Comparison of ENCODE assay signal across 26 mouse cellular contexts in genomic region chr5:119401915-119402314, GRCm38 (mm10).
DNase-seq lines count a peak whose midpoint lies in the region; ATAC-seq and TF ChIP-seq lines count a peak whose summit lies in the region.
"Had no signal": no experiment of that assay in that cellular context is flagged by ENCODE, and none has a peak within 500 bp of the region (broad histone marks: within the 10 kb centered on the region; RNA-seq: fewer than 3 reads in every experiment).

No protein-coding gene starts in this region.

- no peak for ATAC-seq in forebrain, postnatal 0 days
- ATAC-seq: CD4-positive, CD25-positive, alpha-beta regulatory T cell, adult 4 months; inflammation-experienced regulatory T-cells, adult 6 months; midbrain, embryonic 15.5 days had no signal

- 58% methylated on average over 8 of the region's 8 CpGs for WGBS in forebrain, postnatal 0 days
- 83% methylated on average over 8 of the region's 8 CpGs for WGBS in forebrain, embryonic 10.5 days

- no peak overlapping the region for H3K9ac ChIP-seq in forebrain, postnatal 0 days
- H3K9ac ChIP-seq: embryonic facial prominence, embryonic 12.5 days; forebrain, embryonic 12.5 days; heart, embryonic 15.5 days; hindbrain, embryonic 14.5 days; midbrain, embryonic 15.5 days; neural tube, embryonic 12.5 days had no signal

- intact Hi-C loops in left cerebral cortex, postnatal 25 days (cut with DNase I), result no loop called here
- intact Hi-C loops in left cerebral cortex, postnatal 4 days (cut with DNase I), result no loop called here

- H3K27me3 ChIP-seq in forebrain, postnatal 0 days (ENCODE audit: insufficient read depth, low read length), result no peaks in the 10 kb centered on the region
- H3K27me3 ChIP-seq in forebrain, embryonic 10.5 days (ENCODE audit: poor library complexity, severe bottlenecking), result peaks cover 12% of the 10 kb centered on the region; the same call in 1 of the 2 replicates
- H3K27me3 ChIP-seq: embryonic facial prominence, embryonic 12.5 days; heart, embryonic 15.5 days; midbrain, embryonic 15.5 days; neural tube, embryonic 12.5 days had no signal

- H3K36me3 ChIP-seq in forebrain, postnatal 0 days (ENCODE audit: insufficient read depth), result no peaks in the 10 kb centered on the region
- H3K36me3 ChIP-seq in forebrain, embryonic 10.5 days (replicated peaks), result no peaks in the 10 kb centered on the region
- H3K36me3 ChIP-seq: embryonic facial prominence, embryonic 12.5 days; forebrain, embryonic 12.5 days; heart, embryonic 15.5 days; midbrain, embryonic 15.5 days; neural tube, embryonic 12.5 days had no signal

- no peak overlapping the region for H3K27ac ChIP-seq in forebrain, postnatal 0 days (ENCODE audit: low read depth, low read length)
- H3K27ac ChIP-seq in forebrain, embryonic 10.5 days, result no peak overlapping the region
- H3K27ac ChIP-seq: forebrain, embryonic 12.5 days; heart, embryonic 15.5 days; hindbrain, embryonic 14.5 days; macrophage; midbrain, embryonic 15.5 days; neural tube, embryonic 12.5 days had no signal

- H3K4me2 ChIP-seq in forebrain, postnatal 0 days (ENCODE audit: low read depth), result no peak overlapping the region
- H3K4me2 ChIP-seq: embryonic facial prominence, embryonic 12.5 days; forebrain, embryonic 12.5 days; heart, embryonic 15.5 days; hindbrain, embryonic 14.5 days; midbrain, embryonic 15.5 days; neural tube, embryonic 12.5 days had no signal

- no peaks in the 10 kb centered on the region for H3K4me1 ChIP-seq in forebrain, postnatal 0 days (ENCODE audit: insufficient read depth)
- H3K4me1 ChIP-seq in forebrain, embryonic 10.5 days, result peaks cover 17% of the 10 kb centered on the region

- peak; percentile 58 for DNase-seq in forebrain, postnatal 0 days
- no peak for DNase-seq in forebrain, embryonic 10.5 days (ENCODE audit: extremely low spot score, low spot score)
- DNase-seq in left cerebral cortex, postnatal 25 days (ENCODE audit: low spot score in 2 of 2), result peak; percentile 8 to 11
- no peak for DNase-seq in left cerebral cortex, postnatal 4 days
- peak; percentile 26 for DNase-seq in brain, embryonic 18.5 days (ENCODE audit: low read depth, low spot score)
- DNase-seq in layer of hippocampus, adult 9-11 months, result peak; percentile 22
- DNase-seq in spleen, postnatal 10 days (ENCODE audit: low spot score in 2 of 2), result no peak
- DNase-seq in ovary, postnatal 36 days (ENCODE audit: low spot score), result no peak
- DNase-seq: adrenal gland, postnatal 25 days; cerebellum, adult 11-12 months; cerebellum, postnatal 25 days; gastrocnemius, postnatal 36 days; heart, postnatal 36 days; kidney, adult 18-20 months; kidney, postnatal 14 days; retina, postnatal 1 day; thymus, postnatal 25 days had no signal

- H3K9me3 ChIP-seq in forebrain, postnatal 0 days (ENCODE audit: low read length), result no peaks in the 10 kb centered on the region
- H3K9me3 ChIP-seq in forebrain, embryonic 10.5 days, result no peaks in the 10 kb centered on the region
- H3K9me3 ChIP-seq: embryonic facial prominence, embryonic 12.5 days; forebrain, embryonic 12.5 days; heart, embryonic 15.5 days; midbrain, embryonic 15.5 days; neural tube, embryonic 12.5 days had no signal

- TF ChIP-seq CTCF in forebrain, postnatal 0 days (IDR thresholded peaks at IDR 0.05; ENCODE audit: low read depth), result no peak

- H3K4me3 ChIP-seq in forebrain, postnatal 0 days (ENCODE audit: low read depth, low read length), result no peak overlapping the region
- H3K4me3 ChIP-seq in forebrain, embryonic 10.5 days, result no peak overlapping the region
- H3K4me3 ChIP-seq: embryonic facial prominence, embryonic 12.5 days; forebrain, embryonic 12.5 days; heart, embryonic 15.5 days; midbrain, embryonic 15.5 days; neural tube, embryonic 12.5 days had no signal

Comparison
In these comparisons a context has a peak if more than half of its experiments do, and no peak if none do; other contexts are left out.
1. DNase-seq: peak in forebrain, postnatal 0 days (single experiment), left cerebral cortex, postnatal 25 days (2 of 2), brain, embryonic 18.5 days (single experiment) and layer of hippocampus, adult 9-11 months (single experiment); none in forebrain, embryonic 10.5 days (single experiment), left cerebral cortex, postnatal 4 days (single experiment), spleen, postnatal 10 days (0 of 2) and ovary, postnatal 36 days (single experiment).